Mouse (Mus musculus) cerebellum, postnatal 4 days (tissue): Measurements from ENCODE around the gene 6430628N08Rik.
A peak's percentile ranks its signal among the peaks of the same experiment; 100 is the strongest.

Experiments used
- DNase-seq, 2 experiments: peaks; one replicate each; pipeline ENCODE4 v3.0.0; 2022; ENCODE audit warnings: low spot score in 2 of 2, mixed read lengths in 1 of 2

6430628N08Rik gene

GRCm38 (mm10) chr4:115890553-115890952, at the start of gene 6430628N08Rik:
6430628N08Rik (plus strand) TSS chr4:115890665.
- DNase-seq: no peak

GRCm38 (mm10) chr4:115840842-115841241, 49.6 kb upstream of the 6430628N08Rik start:
- DNase-seq: no peak

- no peak for DNase-seq
Observed at GRCm38 (mm10) chr4:115846656-115847055, 43.8 kb upstream of the 6430628N08Rik start.

- no peak for DNase-seq
Observed at GRCm38 (mm10) chr4:115847377-115847776, 43.1 kb upstream of the 6430628N08Rik start.

GRCm38 (mm10) chr4:115848083-115848482, 42.4 kb upstream of the 6430628N08Rik start:
- no peak for DNase-seq

GRCm38 (mm10) chr4:115848990-115849677, 41.3 kb upstream of the 6430628N08Rik start:
- DNase-seq: no peak

- no peak for DNase-seq
Observed at GRCm38 (mm10) chr4:115850111-115850510, 40.4 kb upstream of the 6430628N08Rik start.

- no peak for DNase-seq
Observed at GRCm38 (mm10) chr4:115850631-115851030, 39.8 kb upstream of the 6430628N08Rik start.

GRCm38 (mm10) chr4:115851569-115851968, 38.9 kb upstream of the 6430628N08Rik start:
- DNase-seq: no peak

- no peak for DNase-seq
Observed at GRCm38 (mm10) chr4:115855100-115855499, 35.4 kb upstream of the 6430628N08Rik start.

- no peak for DNase-seq
Observed at GRCm38 (mm10) chr4:115855609-115856008, 34.9 kb upstream of the 6430628N08Rik start.

GRCm38 (mm10) chr4:115856282-115856681, 34.2 kb upstream of the 6430628N08Rik start:
- DNase-seq: no peak

GRCm38 (mm10) chr4:115857293-115857883, 33.1 kb upstream of the 6430628N08Rik start:
- no peak for DNase-seq

GRCm38 (mm10) chr4:115863352-115863751, 27.1 kb upstream of the 6430628N08Rik start:
- DNase-seq: no peak

- no peak for DNase-seq
Observed at GRCm38 (mm10) chr4:115863880-115864279, 26.6 kb upstream of the 6430628N08Rik start.

- no peak for DNase-seq
Observed at GRCm38 (mm10) chr4:115869512-115870210, 20.8 kb upstream of the 6430628N08Rik start.

GRCm38 (mm10) chr4:115873231-115873630, 17.2 kb upstream of the 6430628N08Rik start:
- DNase-seq: no peak

- no peak for DNase-seq
Observed at GRCm38 (mm10) chr4:115878216-115878678, 12.2 kb upstream of the 6430628N08Rik start.

- DNase-seq: no peak
Observed at GRCm38 (mm10) chr4:115878828-115879227, 11.6 kb upstream of the 6430628N08Rik start.

- peak in 1 of 2 experiments; percentile 46 for DNase-seq
Observed at GRCm38 (mm10) chr4:115881183-115881582, 9.3 kb upstream of the 6430628N08Rik start.

- DNase-seq: no peak
Observed at GRCm38 (mm10) chr4:115882195-115882594, 8.3 kb upstream of the 6430628N08Rik start.

- no peak for DNase-seq
Observed at GRCm38 (mm10) chr4:115884022-115884421, 6.4 kb upstream of the 6430628N08Rik start, which contains the start of gene Kncn. Kncn (plus strand) TSS chr4:115884400.
